ENCODE assay signal across 18 mouse cellular contexts in the genomic region with DNA sequence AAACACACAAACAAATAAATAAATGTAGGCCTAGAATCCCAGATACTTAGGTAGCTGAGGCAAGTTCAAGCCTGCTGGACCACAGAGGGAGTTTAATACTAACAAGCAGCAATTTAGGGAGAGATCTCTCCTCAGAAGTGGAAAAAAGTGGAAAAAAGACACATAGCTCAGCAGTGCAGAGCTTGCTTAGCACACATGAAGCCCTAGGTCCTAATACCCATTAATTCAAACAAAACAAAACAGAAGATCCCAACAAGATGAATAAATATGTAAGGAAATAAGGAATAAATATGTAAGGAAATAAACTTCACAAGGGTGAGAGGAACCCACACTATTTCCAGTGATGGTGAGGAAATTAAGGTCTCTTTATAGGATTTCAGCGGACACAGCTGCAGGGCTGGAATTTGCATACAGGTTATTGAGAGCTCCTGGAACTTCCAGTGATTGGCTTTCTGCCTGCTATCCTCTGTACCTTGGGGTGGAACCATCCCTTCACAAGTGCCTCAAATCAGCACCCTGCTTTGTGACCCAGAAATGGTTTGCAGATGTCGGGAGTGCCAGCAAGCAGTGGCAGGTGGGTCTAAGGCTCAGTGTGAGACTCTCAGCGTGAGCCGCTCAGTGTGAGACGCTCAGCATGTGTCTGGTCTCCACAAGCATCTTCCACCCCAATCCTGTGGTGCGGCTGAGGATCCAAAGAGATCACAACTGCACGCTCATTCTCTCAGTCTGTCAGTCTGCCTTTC. TPM values are rescaled to one million over a fixed set of nuclear protein-coding genes. Genes with fewer than 3 reads are reported as not detected.
DNase-seq lines count a peak whose midpoint lies in the region; ATAC-seq and TF ChIP-seq lines count a peak whose summit lies in the region.
"Had no signal": no experiment of that assay in that cellular context is flagged by ENCODE, and none has a peak within 500 bp of the region (broad histone marks: within the 10 kb centered on the region; RNA-seq: fewer than 3 reads in every experiment).

No protein-coding gene starts in this region.

- H3K27me3 ChIP-seq in MEL (ENCODE audit: control insufficient read depth in 1 of 2, insufficient read depth in 2 of 2, low read length in 2 of 2), result no peaks in the 10 kb centered on the region
- H3K27me3 ChIP-seq in myocyte (ENCODE audit: control insufficient read depth, insufficient read depth, insufficient read length), result no peaks in the 10 kb centered on the region
- H3K27me3 ChIP-seq: embryonic facial prominence, embryonic 12.5 days; forebrain, embryonic 13.5 days; forebrain, embryonic 15.5 days; Patski had no signal

- TF ChIP-seq CTCF in MEL (IDR thresholded peaks at IDR 0.05 in 2 of 3, conservative IDR thresholded peaks at IDR 0.05 in 1 of 3; ENCODE audit: control insufficient read depth in 1 of 3, insufficient read depth in 1 of 3, low read depth in 2 of 3, low read length in 3 of 3, poor library complexity in 1 of 3, severe bottlenecking in 1 of 3), result no peak

- no peak for ATAC-seq in cerebellum, adult (ENCODE audit: insufficient number of reproducible peaks, low FRiP score, low TSS enrichment)
- ATAC-seq: activated CD4-positive, CD25-positive, alpha-beta regulatory T cell, adult 4 months; forebrain, embryonic 13.5 days; forebrain, embryonic 15.5 days; forebrain, postnatal 0 days; Patski had no signal

- no peak for TF ChIP-seq RAD21 in MEL (IDR thresholded peaks at IDR 0.05; ENCODE audit: low read depth, low read length)

- H3K36me3 ChIP-seq in MEL (ENCODE audit: control insufficient read depth in 1 of 2, insufficient read depth in 2 of 2, low read length in 2 of 2) (peaks cover 11 to 17% of the 10 kb centered on the region in 2 experiments; a peak in 3 of 4 replicates), myocyte (ENCODE audit: control insufficient read depth, insufficient read depth) (peaks cover 50% of the 10 kb centered on the region)
- H3K36me3 ChIP-seq: forebrain, embryonic 15.5 days had no signal

- peak overlapping the region; percentile 80 for H3K27ac ChIP-seq in MEL (ENCODE audit: control insufficient read depth, low read depth, low read length)
- H3K27ac ChIP-seq: embryonic facial prominence, embryonic 10.5 days; embryonic facial prominence, embryonic 12.5 days; forebrain, embryonic 13.5 days; forebrain, embryonic 15.5 days had no signal

- H3ac ChIP-seq in myocyte (ENCODE audit: control insufficient read depth, insufficient read length), result no peak overlapping the region

- H3K9me3 ChIP-seq in MEL (replicated peaks; ENCODE audit: insufficient read depth, low read length), result no peaks in the 10 kb centered on the region
- H3K9me3 ChIP-seq: embryonic facial prominence, embryonic 10.5 days; embryonic facial prominence, embryonic 12.5 days; forebrain, embryonic 13.5 days; forebrain, embryonic 15.5 days had no signal

- no peak overlapping the region for H3K4me2 ChIP-seq in myocyte (ENCODE audit: low read depth)
- H3K4me2 ChIP-seq: embryonic facial prominence, embryonic 12.5 days; forebrain, embryonic 13.5 days; forebrain, embryonic 15.5 days had no signal

- H3K4me1 ChIP-seq in MEL (ENCODE audit: control insufficient read depth in 1 of 2, insufficient read depth in 2 of 2, low read length in 2 of 2), result peaks cover 0 to 26% of the 10 kb centered on the region in 2 experiments; a peak in 3 of 4 replicates
- H3K4me1 ChIP-seq: embryonic facial prominence, embryonic 12.5 days; forebrain, embryonic 13.5 days; forebrain, embryonic 15.5 days had no signal

- TF ChIP-seq EP300 in MEL (IDR thresholded peaks at IDR 0.05; ENCODE audit: low read depth in 1 of 2, low read length in 2 of 2), result 0 out of 4 replicates have a peak, but pooled peaks of 1 of the 2 experiments have one; percentile 9

- peak overlapping the region; percentile 84 for H3K9ac ChIP-seq in MEL (ENCODE audit: control insufficient read depth, low read depth, low read length, poor library complexity, severe bottlenecking)
- H3K9ac ChIP-seq: embryonic facial prominence, embryonic 12.5 days; forebrain, embryonic 13.5 days; forebrain, embryonic 15.5 days; forebrain, postnatal 0 days had no signal

- peak; percentile 18 for DNase-seq in cerebellum, adult 9-11 months
- peak; percentile 95 for DNase-seq in MEL (ENCODE audit: low read depth, low spot score)
- no peak for DNase-seq in right cerebral cortex, postnatal 14 days
- DNase-seq: adrenal gland, adult 8-10 months; adrenal gland, postnatal 14 days; adrenal gland, postnatal 36 days; cerebellum, adult 9-10 months; cerebellum, postnatal 14 days; forebrain, postnatal 0 days had no signal

- TF ChIP-seq POLR2A in MEL (IDR thresholded peaks at IDR 0.05; ENCODE audit: control insufficient read depth in 1 of 2, insufficient read depth in 1 of 2, low read depth in 1 of 2, low read length in 2 of 2, poor library complexity in 1 of 2) (peak; percentile 83 to 93; a peak in 3 of 4 replicates), myocyte (IDR thresholded peaks at IDR 0.05; ENCODE audit: insufficient read length, low read depth) (no peak)

- H3K4me3 ChIP-seq in MEL (ENCODE audit: control insufficient read depth in 1 of 2, insufficient read depth in 1 of 2, low read depth in 2 of 2, low read length in 2 of 2) (peak overlapping the region; percentile 63 to 65), myocyte (no peak overlapping the region)
- H3K4me3 ChIP-seq: embryonic facial prominence, embryonic 10.5 days; embryonic facial prominence, embryonic 12.5 days; forebrain, embryonic 13.5 days; forebrain, embryonic 15.5 days had no signal

- H3K79me2 ChIP-seq in MEL (ENCODE audit: control insufficient read depth, insufficient read depth, low read length, poor library complexity) (peaks cover 26% of the 10 kb centered on the region), myocyte (ENCODE audit: control insufficient read depth, insufficient read depth) (no peaks in the 10 kb centered on the region)

TF ChIP-seq in MEL, 35 proteins besides CTCF, POLR2A, EP300 and RAD21 (continues in another document):
- TF ChIP-seq POLR2AphosphoS2 (IDR thresholded peaks at IDR 0.05; ENCODE audit: low read length) (0 out of 2 replicates have a peak, but pooled peaks have one; percentile 38), MXI1 (IDR thresholded peaks at IDR 0.05; ENCODE audit: low read depth, low read length) (0 out of 2 replicates have a peak, but pooled peaks have one; percentile 53), MYC (IDR thresholded peaks at IDR 0.05; ENCODE audit: low read depth, low read length) (0 out of 2 replicates have a peak, but pooled peaks have one; percentile 37), MEF2A (IDR thresholded peaks at IDR 0.05; ENCODE audit: extremely low read depth, insufficient replicate concordance, low read depth, low read length, poor library complexity, severe bottlenecking) (no peak), GATA1 (IDR thresholded peaks at IDR 0.05; ENCODE audit: low read depth, low read length) (no peak), ETS1 (IDR thresholded peaks at IDR 0.05; ENCODE audit: low read depth, low read length) (peak; percentile 65), TCF12 (IDR thresholded peaks at IDR 0.05; ENCODE audit: low read depth, low read length) (0 out of 2 replicates have a peak, but pooled peaks have one; percentile 47), NELFE (IDR thresholded peaks at IDR 0.05; ENCODE audit: low read depth, low read length) (peak; percentile 89), ZMIZ1 (IDR thresholded peaks at IDR 0.05; ENCODE audit: low read depth, low read length) (peak; percentile 96), NRF1 (IDR thresholded peaks at IDR 0.05; ENCODE audit: insufficient read depth, low read depth, low read length, poor library complexity, severe bottlenecking) (no peak), MYB (IDR thresholded peaks at IDR 0.05; ENCODE audit: low read depth, low read length) (no peak)

TF ChIP-seq in myocyte, 11 proteins besides CTCF, POLR2A, EP300 and RAD21:
- TF ChIP-seq POLR2AphosphoS2 (IDR thresholded peaks at IDR 0.05; ENCODE audit: insufficient read length, low read depth) (peak; percentile 45), REST (IDR thresholded peaks at IDR 0.05; ENCODE audit: insufficient read depth, insufficient read length) (no peak)

RNA-seq across cellular contexts. Expression of a gene that starts 9.5 kb away (rescaled TPM):
- 28.7 and 29.5 TPM in 2 replicates for total RNA-seq in MEL (2012; rRNA removed)
- polyA plus RNA-seq in MEL (2012; ENCODE audit: insufficient read depth in 1 of 2, insufficient read length in 2 of 2, low read depth in 1 of 2, low replicate concordance in 2 of 2, missing spikeins in 1 of 2) (10 to 100 TPM in 1 of 2 experiments, not detected in 1; 35.4 TPM), myocyte (2012; fragmentation: generic; extraction: Trizol) (270 TPM)

RNA-seq across cellular contexts. Expression of a gene that starts 16.4 kb away (rescaled TPM):
- total RNA-seq in MEL (2012; rRNA removed), result 203 and 204 TPM in 2 replicates
- polyA plus RNA-seq in MEL (2012; ENCODE audit: insufficient read depth in 1 of 2, insufficient read length in 2 of 2, low read depth in 1 of 2, low replicate concordance in 2 of 2, missing spikeins in 1 of 2) (100 to 1,000 TPM in 1 of 2 experiments, not detected in 1; 370 TPM), myocyte (2012; fragmentation: generic; extraction: Trizol) (141 TPM)

RNA-seq across cellular contexts. Expression of a gene that starts 19.4 kb away (rescaled TPM):
- total RNA-seq in MEL (2012; rRNA removed), result 0.23 TPM in 2 replicates
- polyA plus RNA-seq in MEL (2012; ENCODE audit: insufficient read depth in 1 of 2, insufficient read length in 2 of 2, low read depth in 1 of 2, low replicate concordance in 2 of 2, missing spikeins in 1 of 2) (1 to 10 TPM in 1 of 2 experiments, not detected in 1; 2.9 TPM), myocyte (2012; fragmentation: generic; extraction: Trizol) (5.8 TPM)
- polyA plus RNA-seq: activated CD4-positive, CD25-positive, alpha-beta regulatory T cell, adult 4 months had no signal

RNA-seq across cellular contexts. Expression of a gene that starts 35.9 kb away (rescaled TPM):
- total RNA-seq in MEL (2012; rRNA removed), result 0.15 and 0.29 TPM in 2 replicates
- polyA plus RNA-seq in MEL (2012; ENCODE audit: insufficient read depth in 1 of 2, insufficient read length in 2 of 2, low read depth in 1 of 2, low replicate concordance in 2 of 2, missing spikeins in 1 of 2) (under 1 TPM in 1 of 2 experiments, not detected in 1; 0.39 TPM), myocyte (2012; fragmentation: generic; extraction: Trizol) (0.62 TPM)
- total RNA-seq: ES-E14 had no signal
